Mouse (Mus musculus) MEL (cell line): ENCODE results near the gene Mkrn1. TPM values are rescaled to one million over a fixed set of nuclear protein-coding genes. Genes with fewer than 3 reads are reported as not detected.
A peak's percentile ranks its signal among the peaks of the same experiment; 100 is the strongest.

Experiments
- DNase-seq: peaks from one replicate; pipeline ENCODE4 v3.0.0; 2011; ENCODE audit warnings: low read depth, low spot score
- H3K27ac ChIP-seq: 2 replicates; pipeline ENCODE4 v1.5.1; 2012; ENCODE audit warnings: low read depth, mild to moderate bottlenecking, control low read depth, low read length, moderate library complexity; ENCODE audit not compliant: control insufficient read depth
- H3K27me3 ChIP-seq, 2 experiments: fragments of 150-350 bp in 1 of 2; sonication (generic) in 1 of 2; 2 replicates each; pipeline ENCODE4 v1.6.1; 2012; ENCODE audit warnings: low read length in 2 of 2, mild to moderate bottlenecking in 2 of 2, improper control_type of control experiment in 1 of 2, moderate library complexity in 1 of 2; ENCODE audit not compliant: insufficient read depth in 2 of 2, control insufficient read depth in 1 of 2
- H3K36me3 ChIP-seq, 2 experiments: 2 replicates each; pipeline ENCODE4 v1.6.1; 2012 to 2014; ENCODE audit warnings: low read length in 2 of 2, improper control_type of control experiment in 1 of 2, inconsistent platforms in 1 of 2, mild to moderate bottlenecking in 1 of 2; ENCODE audit not compliant: insufficient read depth in 2 of 2, control insufficient read depth in 1 of 2
- H3K4me1 ChIP-seq, 2 experiments: fragments of 150-350 bp in 1 of 2; sonication (generic) in 1 of 2; 2 replicates each; pipeline ENCODE4 v1.6.1; 2012; ENCODE audit warnings: low read length in 2 of 2, improper control_type of control experiment in 1 of 2, mild to moderate bottlenecking in 1 of 2; ENCODE audit not compliant: insufficient read depth in 2 of 2, control insufficient read depth in 1 of 2
- H3K4me3 ChIP-seq, 2 experiments: fragments of 150-350 bp in 1 of 2; sonication (generic) in 1 of 2; 2 replicates each; pipeline ENCODE4 v1.5.1; 2012; ENCODE audit warnings: low read depth in 2 of 2, low read length in 2 of 2, mild to moderate bottlenecking in 2 of 2, moderate library complexity in 2 of 2, control low read depth in 1 of 2, improper control_type of control experiment in 1 of 2; ENCODE audit not compliant: control insufficient read depth in 1 of 2, insufficient read depth in 1 of 2
- H3K79me2 ChIP-seq: 2 replicates; pipeline ENCODE4 v1.6.1; 2012; ENCODE audit warnings: mild to moderate bottlenecking, low read length, moderate library complexity; ENCODE audit not compliant: control insufficient read depth, poor library complexity, insufficient read depth
- H3K9ac ChIP-seq: 2 replicates; pipeline ENCODE4 v1.6.1; 2012; ENCODE audit warnings: low read depth, mild to moderate bottlenecking, control low read depth, low read length, moderate library complexity; ENCODE audit not compliant: control insufficient read depth, poor library complexity, severe bottlenecking
- H3K9me3 ChIP-seq: fragments of 150-350 bp; sonication (generic); replicated peaks from 2 replicates; pipeline ENCODE4 v1.6.1; 2012; ENCODE audit warnings: mild to moderate bottlenecking, low read length, improper control_type of control experiment, moderate library complexity; ENCODE audit not compliant: insufficient read depth
- CHD2 ChIP-seq: IDR thresholded peaks from 2 replicates; pipeline ENCODE4 v1.6.1; 2011; ENCODE audit warnings: low read length, improper control_type of control experiment
- CTCF ChIP-seq, 3 experiments: IDR thresholded peaks in 2 of 3; conservative IDR thresholded peaks in 1 of 3; 2 replicates each; pipeline ENCODE4 v1.5.1; 2011 to 2012; ENCODE audit warnings: low read length in 3 of 3, low read depth in 2 of 3, mild to moderate bottlenecking in 2 of 3, improper control_type of control experiment in 1 of 3, inconsistent platforms in 1 of 3, mixed read lengths in 1 of 3, moderate library complexity in 1 of 3; ENCODE audit not compliant: control insufficient read depth in 1 of 3, insufficient read depth in 1 of 3, poor library complexity in 1 of 3, severe bottlenecking in 1 of 3
- ETS1 ChIP-seq: IDR thresholded peaks from 2 replicates; pipeline ENCODE4 v1.6.1; 2012; ENCODE audit warnings: low read depth, mild to moderate bottlenecking, inconsistent platforms, low read length, improper control_type of control experiment, moderate library complexity
- JUND ChIP-seq: IDR thresholded peaks from 2 replicates; pipeline ENCODE4 v1.6.1; 2011; ENCODE audit warnings: low read depth, mild to moderate bottlenecking, improper control_type of control experiment, low read length
- MAFK ChIP-seq: IDR thresholded peaks from 2 replicates; pipeline ENCODE4 v1.6.1; 2011; ENCODE audit warnings: low read depth, mild to moderate bottlenecking, low read length, improper control_type of control experiment, borderline replicate concordance
- MAZ ChIP-seq: IDR thresholded peaks from 2 replicates; pipeline ENCODE4 v1.6.1; 2012; ENCODE audit warnings: low read depth, mild to moderate bottlenecking, inconsistent platforms, low read length, improper control_type of control experiment
- MXI1 ChIP-seq: IDR thresholded peaks from 2 replicates; pipeline ENCODE4 v1.6.1; 2011; ENCODE audit warnings: mild to moderate bottlenecking, low read depth, low read length, improper control_type of control experiment
- POLR2AphosphoS2 ChIP-seq: IDR thresholded peaks from 2 replicates; pipeline ENCODE4 v1.6.1; 2011; ENCODE audit warnings: low read length, improper control_type of control experiment
- RAD21 ChIP-seq: IDR thresholded peaks from 2 replicates; pipeline ENCODE4 v1.6.1; 2011; ENCODE audit warnings: mild to moderate bottlenecking, low read depth, low read length, improper control_type of control experiment
- SMC3 ChIP-seq: IDR thresholded peaks from 2 replicates; pipeline ENCODE4 v1.6.1; 2011; ENCODE audit warnings: low read depth, low read length, improper control_type of control experiment
- UBTF ChIP-seq: IDR thresholded peaks from 2 replicates; pipeline ENCODE4 v1.6.1; 2012; ENCODE audit warnings: low read depth, mild to moderate bottlenecking, inconsistent platforms, low read length, improper control_type of control experiment, moderate library complexity, borderline replicate concordance; ENCODE audit not compliant: insufficient read depth
- ZC3H11A ChIP-seq: IDR thresholded peaks from 2 replicates; pipeline ENCODE4 v1.6.1; 2012; ENCODE audit warnings: low read depth, mild to moderate bottlenecking, inconsistent platforms, low read length, improper control_type of control experiment
- ZNF384 ChIP-seq: IDR thresholded peaks from 2 replicates; pipeline ENCODE4 v1.6.1; 2012; ENCODE audit warnings: low read depth, mild to moderate bottlenecking, inconsistent platforms, low read length, improper control_type of control experiment
- polyA plus RNA-seq, 2 experiments: library from polyadenylated mRNA; stranded (reverse) in 1 of 2; unstranded in 1 of 2; fragments of >175 nt in 1 of 2; fragments of >200 nt in 1 of 2; gene quantifications; 2 replicates each; pipeline versions ENCODE4 v1.2.1 to v1.2.4; 2012; ENCODE audit warnings: low replicate concordance in 2 of 2, low read depth in 1 of 2; ENCODE audit not compliant: insufficient read length in 2 of 2, insufficient read depth in 1 of 2, missing spikeins in 1 of 2
- total RNA-seq: library from RNA; depleted of rRNA; stranded (reverse); fragments of 300-350 nt; gene quantifications from 2 replicates; pipeline ENCODE4 v1.2.3, GENCODE M21; 2012

The Mkrn1 gene
- total and polyA plus RNA-seq, 3 experiments = 57.4 to 58.1 TPM; not detected in 1

DNA sequence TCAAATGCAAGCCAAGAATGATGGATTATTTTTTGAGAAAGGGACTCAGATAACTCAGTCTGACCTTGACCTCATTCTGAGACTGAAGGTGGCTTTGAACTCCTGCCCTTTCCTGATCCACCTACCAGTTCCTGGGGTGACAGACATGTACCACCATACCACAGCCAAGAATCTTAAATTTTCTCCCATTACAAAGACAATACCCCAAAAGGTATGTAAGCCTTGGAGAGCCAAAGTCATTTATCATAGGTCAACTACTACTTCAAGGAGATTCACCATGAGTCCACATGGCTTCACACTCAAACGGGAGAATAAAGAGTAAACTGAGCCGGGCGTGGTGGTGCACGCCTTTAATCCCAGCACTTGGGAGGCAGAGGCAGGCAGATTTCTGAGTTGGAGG is 30.3 kb upstream of the Mkrn1 start:
- H3K27me3 ChIP-seq = no peaks in the 10 kb centered on the region
- no peak overlapping the region for H3K9ac ChIP-seq
- H3K27ac ChIP-seq = no peak overlapping the region
- H3K4me1 ChIP-seq = peaks cover 0 to 6% of the 10 kb centered on the region in 2 experiments; a peak in 2 of 4 replicates
- H3K36me3 ChIP-seq = peaks cover 0 to 3% of the 10 kb centered on the region in 2 experiments; a peak in 1 of 4 replicates
- no peak overlapping the region for H3K4me3 ChIP-seq
- H3K79me2 ChIP-seq = no peaks in the 10 kb centered on the region
- no peak for TF ChIP-seq RAD21
- TF ChIP-seq SMC3 = no peak
- TF ChIP-seq CHD2 = no peak
- no peak for TF ChIP-seq POLR2AphosphoS2
- no peak for TF ChIP-seq ZNF384
- TF ChIP-seq ZC3H11A = no peak
- no peak for TF ChIP-seq ETS1
- TF ChIP-seq MXI1 = no peak
- no peak for TF ChIP-seq JUND
- TF ChIP-seq, all 39 proteins: peak for 0
- DNase-seq = no peak
- no peaks in the 10 kb centered on the region for H3K9me3 ChIP-seq

DNA sequence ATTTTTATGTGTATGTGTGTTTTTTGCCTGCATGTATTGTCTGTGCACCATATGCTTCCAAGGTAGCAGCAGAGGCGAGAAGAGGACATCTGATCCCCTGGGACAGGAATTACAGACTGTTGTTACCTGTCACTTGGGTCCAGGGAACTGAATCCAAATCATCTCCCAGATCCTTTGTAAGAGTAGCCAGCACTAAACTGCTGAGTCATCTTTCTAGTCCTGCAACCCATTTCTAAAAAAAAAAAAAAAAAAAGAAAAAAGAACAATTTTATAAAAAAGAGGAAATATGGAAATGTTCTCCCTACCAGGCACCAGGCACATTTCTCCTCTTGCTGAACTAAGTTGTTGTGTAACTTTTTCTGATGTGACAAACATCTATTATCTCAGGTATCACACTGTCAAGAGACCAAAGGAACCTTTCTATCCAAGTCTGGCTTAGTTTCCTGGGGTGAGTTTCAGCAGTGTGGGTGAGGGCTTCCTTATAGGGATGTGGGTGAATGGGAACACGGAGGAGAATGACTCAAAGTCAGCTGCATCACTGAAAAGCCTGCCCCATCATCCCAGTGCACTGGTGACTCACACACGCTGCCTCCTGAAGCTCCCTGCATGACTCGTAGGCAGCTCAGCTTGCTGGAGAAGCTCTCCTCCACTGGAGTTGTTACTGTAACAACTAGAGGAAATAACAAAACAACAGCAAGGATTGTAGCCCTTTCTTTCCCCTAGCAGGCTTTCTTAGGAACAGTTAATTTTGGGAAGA is 27.3 kb upstream of the Mkrn1 start:
- peak; percentile 70; the same call in 1 of the 2 replicates for TF ChIP-seq ZNF384
- TF ChIP-seq MAFK = peak; percentile 62; the same call in 1 of the 2 replicates
- no peak for TF ChIP-seq ZC3H11A
- peak; percentile 52 for DNase-seq
- H3K9ac ChIP-seq = no peak overlapping the region

DNA sequence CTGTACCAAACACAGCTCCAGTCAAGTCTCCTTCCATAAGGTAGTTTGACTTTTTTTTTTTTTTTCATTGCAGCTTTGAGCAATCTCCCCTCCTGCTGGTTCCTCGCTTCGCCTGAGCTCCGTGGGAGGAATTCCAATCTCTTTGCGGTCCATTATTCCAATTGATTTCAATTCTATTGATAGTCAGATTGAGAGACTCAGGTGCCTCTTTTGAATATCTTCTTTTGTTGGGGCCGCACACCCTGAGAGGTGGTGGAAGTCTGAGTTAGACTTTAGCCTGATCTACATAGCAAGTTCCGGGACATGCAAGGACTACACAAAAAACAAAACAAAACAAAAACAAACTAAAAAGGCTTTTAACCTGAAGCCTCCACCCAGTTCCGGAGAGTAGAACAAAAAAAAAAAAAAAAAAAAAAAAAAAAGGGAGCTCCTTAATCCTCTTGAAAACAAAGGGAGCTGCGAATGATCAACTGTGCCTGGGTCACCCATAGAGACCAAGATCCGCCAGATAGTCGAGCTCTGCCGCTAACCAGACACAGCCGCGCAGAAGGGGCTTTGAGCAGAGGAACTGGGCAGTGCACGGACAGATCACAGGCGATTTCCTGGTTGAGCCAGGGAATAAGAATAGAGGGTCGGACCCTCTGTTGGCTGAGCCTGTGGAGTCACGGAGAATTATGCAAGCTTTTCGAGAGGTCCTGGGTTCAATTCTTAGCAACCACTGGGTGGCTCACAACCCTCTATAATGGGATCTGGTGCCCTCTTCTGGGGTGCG is 25.7 kb upstream of the Mkrn1 start:
- peaks cover 0 to 3% of the 10 kb centered on the region in 2 experiments; a peak in 1 of 4 replicates for H3K36me3 ChIP-seq
- H3K27ac ChIP-seq = no peak overlapping the region
- no peak for DNase-seq
- H3K9me3 ChIP-seq = no peaks in the 10 kb centered on the region
- H3K4me3 ChIP-seq = no peak overlapping the region
- H3K4me1 ChIP-seq = peaks cover 0 to 6% of the 10 kb centered on the region in 2 experiments; a peak in 2 of 4 replicates
- H3K79me2 ChIP-seq = no peaks in the 10 kb centered on the region
- TF ChIP-seq MAZ (no peak), MAFK (no peak), CTCF (IDR thresholded peaks at IDR 0.05 in 2 of 3, conservative IDR thresholded peaks at IDR 0.05 in 1 of 3; ENCODE audit: control insufficient read depth in 1 of 3, insufficient read depth in 1 of 3, low read depth in 2 of 3, low read length in 3 of 3, poor library complexity in 1 of 3, severe bottlenecking in 1 of 3) (peak in 2 of 3 experiments; percentile 5 to 47; a peak in 2 of 6 replicates), RAD21 (peak; percentile 5), UBTF (no peak), SMC3 (peak; percentile 24; the same call in 1 of the 2 replicates)
- H3K27me3 ChIP-seq = no peaks in the 10 kb centered on the region
- no peak overlapping the region for H3K9ac ChIP-seq

More for the DNA sequence above, 27.3 kb upstream of the Mkrn1 start:
- Histone ChIP-seq H3K9me3 (no peaks in the 10 kb centered on the region), H3K79me2 (no peaks in the 10 kb centered on the region), H3K27ac (no peak overlapping the region), H3K36me3 (peaks cover 0 to 3% of the 10 kb centered on the region in 2 experiments; a peak in 1 of 4 replicates), H3K4me3 (no peak overlapping the region), H3K27me3 (no peaks in the 10 kb centered on the region), H3K4me1 (peaks cover 0 to 6% of the 10 kb centered on the region in 2 experiments; a peak in 2 of 4 replicates)
